Mouse (Mus musculus) heart, postnatal 0 days (tissue): ENCODE results near the gene Gm14685. TPM values are rescaled to one million over a fixed set of nuclear protein-coding genes. Genes with fewer than 3 reads are reported as not detected.

ENCODE experiments used
- polyA plus RNA-seq: library from polyadenylated mRNA; unstranded; fragments of >200 nt; fragmentation: Nextera tagmentation; extraction: Ambion mirVana; gene quantifications from 2 replicates; pipeline ENCODE4 v1.2.1, GENCODE M21; 2015
- total RNA-seq: library from RNA; depleted of rRNA; stranded (reverse); fragments of >200 nt; gene quantifications from 2 replicates; pipeline ENCODE4 v1.2.3, GENCODE M21; 2014; ENCODE audit warnings: low replicate concordance; rRNA removed

Gene Gm14685
- total and polyA plus RNA-seq, 2 experiments from 2014 or later = not detected

Other genes with a start within 250 kb of the Gm14685 start
- 16.8 and 24.7 TPM in 2 replicates for gene Cetn2, start 198.6 kb upstream of the Gm14685 start, total RNA-seq
- 62.0 and 62.5 TPM in 2 replicates for gene Cetn2, start 198.6 kb upstream of the Gm14685 start, polyA plus RNA-seq
- gene Nsdhl, start 198.5 kb upstream of the Gm14685 start, total RNA-seq = 5.6 and 12.6 TPM in 2 replicates
- gene Nsdhl, start 198.5 kb upstream of the Gm14685 start, polyA plus RNA-seq = 11.8 and 12.7 TPM in 2 replicates
- gene Zfp185, start 129.7 kb upstream of the Gm14685 start, total RNA-seq = 0.46 and 0.61 TPM in 2 replicates
- 1.5 TPM in 2 replicates for gene Zfp185, start 129.7 kb upstream of the Gm14685 start, polyA plus RNA-seq
- gene Pnma5, start 79.9 kb upstream of the Gm14685 start, total RNA-seq = not detected in 2 replicates
- gene Pnma5, start 79.9 kb upstream of the Gm14685 start, polyA plus RNA-seq = not detected in 2 replicates
- not detected in 2 replicates for gene Pnma3, start 52.3 kb upstream of the Gm14685 start, total RNA-seq
- gene Pnma3, start 52.3 kb upstream of the Gm14685 start, polyA plus RNA-seq = not detected in 2 replicates
- gene Xlr4a, start 34.6 kb upstream of the Gm14685 start, total RNA-seq = 0.23 TPM in 1 of 2 replicates, not detected in the other
- 2.2 TPM in 1 of 2 replicates, not detected in the other for gene Xlr4a, start 34.6 kb upstream of the Gm14685 start, polyA plus RNA-seq
- 9.2 TPM in 1 of 2 replicates, not detected in the other for gene Xlr3a, start 20.0 kb upstream of the Gm14685 start, total RNA-seq
- gene Xlr3a, start 20.0 kb upstream of the Gm14685 start, polyA plus RNA-seq = 0.34 and 2.3 TPM in 2 replicates
- not detected in 2 replicates for gene Xlr5b, start 31.7 kb downstream of the Gm14685 start, total RNA-seq
- gene Xlr5b, start 31.7 kb downstream of the Gm14685 start, polyA plus RNA-seq = not detected in 2 replicates
- gene DXBay18, start 32.4 kb downstream of the Gm14685 start, total RNA-seq = not detected in 2 replicates
- gene DXBay18, start 32.4 kb downstream of the Gm14685 start, polyA plus RNA-seq = not detected in 2 replicates
- gene Spin2d, start 59.9 kb downstream of the Gm14685 start, total RNA-seq = not detected in 2 replicates
- not detected in 2 replicates for gene Spin2d, start 59.9 kb downstream of the Gm14685 start, polyA plus RNA-seq
- gene Xlr3b, start 75.2 kb downstream of the Gm14685 start, total RNA-seq = 2.3 TPM in 1 of 2 replicates, not detected in the other
- 1.0 and 4.1 TPM in 2 replicates for gene Xlr3b, start 75.2 kb downstream of the Gm14685 start, polyA plus RNA-seq
- gene Xlr4b, start 97.3 kb downstream of the Gm14685 start, total RNA-seq = not detected in 2 replicates
- 0.90 TPM in 1 of 2 replicates, not detected in the other for gene Xlr4b, start 97.3 kb downstream of the Gm14685 start, polyA plus RNA-seq
- gene F8a, start 111.2 kb downstream of the Gm14685 start, total RNA-seq = 16.0 and 20.7 TPM in 2 replicates
- 12.3 and 12.4 TPM in 2 replicates for gene F8a, start 111.2 kb downstream of the Gm14685 start, polyA plus RNA-seq
- not detected in 2 replicates for gene Xlr4c, start 126.1 kb downstream of the Gm14685 start, total RNA-seq
- gene Xlr4c, start 126.1 kb downstream of the Gm14685 start, polyA plus RNA-seq = 0.38 TPM in 1 of 2 replicates, not detected in the other
- gene Xlr3c, start 148.3 kb downstream of the Gm14685 start, total RNA-seq = not detected in 2 replicates
- gene Xlr3c, start 148.3 kb downstream of the Gm14685 start, polyA plus RNA-seq = not detected in 2 replicates
- gene Xlr5a, start 175.9 kb downstream of the Gm14685 start, total RNA-seq = not detected in 2 replicates
- not detected in 2 replicates for gene Xlr5a, start 175.9 kb downstream of the Gm14685 start, polyA plus RNA-seq
- gene Xlr5c, start 175.9 kb downstream of the Gm14685 start, total RNA-seq = not detected in 2 replicates
- gene Xlr5c, start 175.9 kb downstream of the Gm14685 start, polyA plus RNA-seq = not detected in 2 replicates
- not detected in 2 replicates for gene Gm45015, start 219.8 kb downstream of the Gm14685 start, total RNA-seq
- gene Gm45015, start 219.8 kb downstream of the Gm14685 start, polyA plus RNA-seq = not detected in 2 replicates
- gene Zfp275, start 225.6 kb downstream of the Gm14685 start, total RNA-seq = 25.4 and 28.8 TPM in 2 replicates
- gene Zfp275, start 225.6 kb downstream of the Gm14685 start, polyA plus RNA-seq = 3.2 and 3.3 TPM in 2 replicates